Mouse (Mus musculus) lung, adult 2 months (tissue): ENCODE measurements around the gene Otulinl. TPM values are rescaled to one million over a fixed set of nuclear protein-coding genes. Genes with fewer than 3 reads are reported as not detected.

Source experiments
- DNase-seq: peaks from one replicate; pipeline ENCODE4 v3.0.0; 2022
- H3K4me1 ChIP-seq: fragments of 200-500 bp; 2 replicates; pipeline ENCODE4 v1.6.1; 2011; ENCODE audit warnings: low read length; ENCODE audit not compliant: control insufficient read depth, insufficient read depth
- H3K4me3 ChIP-seq: fragments of 200-500 bp; replicated peaks from 2 replicates; pipeline ENCODE3; 2011; ENCODE audit warnings: low read depth, mild to moderate bottlenecking, control low read depth, low read length; ENCODE audit errors: extremely low read depth
- CTCF ChIP-seq: fragments of 200-500 bp; IDR thresholded peaks from 2 replicates; pipeline ENCODE4 v1.5.1; 2011; ENCODE audit warnings: mild to moderate bottlenecking, low read length, control low read depth; ENCODE audit not compliant: insufficient read depth
- POLR2A ChIP-seq: fragments of 200-500 bp; IDR thresholded peaks from 2 replicates; pipeline ENCODE4 v1.6.1; 2011; ENCODE audit warnings: low read depth, mild to moderate bottlenecking, control low read depth, low read length, borderline replicate concordance; ENCODE audit errors: extremely low read depth
- WGBS: fragments of 180-500 bp; shearing (Covaris S2); methylation state at CpG from one replicate; pipeline ENCODE4 v1.1.7; 2018; 5-methylcytosine and 5-hydroxymethylcytosine counted together
- polyA plus RNA-seq: library from polyadenylated mRNA; depleted of rRNA; stranded (reverse); fragments of >200 nt; gene quantifications from 2 replicates; pipeline ENCODE4 v1.2.3, GENCODE M21; 2012

The Otulinl gene
- polyA plus RNA-seq, 1 experiment, result 9.9 TPM

- TF ChIP-seq CTCF (no peak), POLR2A (no peak)
- WGBS, result 78% methylated on average over 8 of the region's 8 CpGs
- Histone ChIP-seq H3K4me3 (no peak overlapping the region), H3K4me1 (no peaks in the 10 kb centered on the region)
- DNase-seq, result no peak
Measured at GRCm38 (mm10) chr15:27646665-27647064, 34.7 kb downstream of the Otulinl start.

- no peak for DNase-seq
- TF ChIP-seq POLR2A (no peak), CTCF (no peak)
- 75% methylated on average over 3 of the region's 3 CpGs for WGBS
- Histone ChIP-seq H3K4me3 (no peak overlapping the region), H3K4me1 (no peaks in the 10 kb centered on the region)
Measured at GRCm38 (mm10) chr15:27645250-27645649, 36.1 kb downstream of the Otulinl start.

GRCm38 (mm10) chr15:27642895-27643294 is 38.5 kb downstream of the Otulinl start:
- peak; percentile 78 for TF ChIP-seq CTCF
- TF ChIP-seq POLR2A, result no peak
- WGBS, result 86% methylated on average over 3 of the region's 3 CpGs
- H3K4me1 ChIP-seq, result no peaks in the 10 kb centered on the region
- H3K4me3 ChIP-seq, result no peak overlapping the region
- DNase-seq, result peak; percentile 40

- 39% methylated on average over 12 of the region's 12 CpGs for WGBS
- DNase-seq, result no peak
- TF ChIP-seq POLR2A (no peak), CTCF (no peak)
Measured at GRCm38 (mm10) chr15:27641171-27641570, 40.2 kb downstream of the Otulinl start.

GRCm38 (mm10) chr15:27633941-27634900 is 47.2 kb downstream of the Otulinl start:
- H3K4me1 ChIP-seq, result peaks cover 5% of the 10 kb centered on the region
- H3K4me3 ChIP-seq, result no peak overlapping the region
- TF ChIP-seq POLR2A (no peak), CTCF (no peak)
- 66% methylated on average over 8 of the region's 8 CpGs for WGBS
- no peak for DNase-seq

More at GRCm38 (mm10) chr15:27641171-27641570, 40.2 kb downstream of the Otulinl start:
- Histone ChIP-seq H3K4me3 (no peak overlapping the region), H3K4me1 (no peaks in the 10 kb centered on the region)

- Histone ChIP-seq H3K4me1 (peaks cover 19% of the 10 kb centered on the region), H3K4me3 (peak within 1 kb of the TSS; percentile 82)
- peak; percentile 100 for DNase-seq
- WGBS, result 7% methylated on average over 56 of the region's 56 CpGs
- TF ChIP-seq POLR2A (peak; percentile 64; the same call in 1 of the 2 replicates), CTCF (no peak)
Measured at GRCm38 (mm10) chr15:27630601-27631383, 50.6 kb downstream of the Otulinl start, which contains the start of gene Otulin. TSS of gene Otulin (minus strand) at chr15:27630693.

- H3K4me3 ChIP-seq, result peak overlapping the region; percentile 82
- peak; percentile 28 for DNase-seq
- TF ChIP-seq POLR2A (no peak), CTCF (no peak)
- peaks cover 19% of the 10 kb centered on the region for H3K4me1 ChIP-seq
- WGBS, result 1% methylated on average over 53 of the region's 53 CpGs
Measured at GRCm38 (mm10) chr15:27629800-27630600, 51.4 kb downstream of the Otulinl start.

- Histone ChIP-seq H3K4me1 (peaks cover 22% of the 10 kb centered on the region), H3K4me3 (peak overlapping the region; percentile 27)
- DNase-seq, result no peak
- 60% methylated on average over 4 of the region's 4 CpGs for WGBS
- TF ChIP-seq CTCF, result no peak
- no peak for TF ChIP-seq POLR2A
Measured at GRCm38 (mm10) chr15:27629046-27629445, 52.3 kb downstream of the Otulinl start.
